Mouse (Mus musculus): ENCODE data around the gene Pbx1. TPM values are rescaled to one million over a fixed set of nuclear protein-coding genes. Genes with fewer than 3 reads are reported as not detected.

Gene Pbx1
- polyA plus RNA-seq, 1 experiment from 2014 or later: 59.2 TPM

DNA sequence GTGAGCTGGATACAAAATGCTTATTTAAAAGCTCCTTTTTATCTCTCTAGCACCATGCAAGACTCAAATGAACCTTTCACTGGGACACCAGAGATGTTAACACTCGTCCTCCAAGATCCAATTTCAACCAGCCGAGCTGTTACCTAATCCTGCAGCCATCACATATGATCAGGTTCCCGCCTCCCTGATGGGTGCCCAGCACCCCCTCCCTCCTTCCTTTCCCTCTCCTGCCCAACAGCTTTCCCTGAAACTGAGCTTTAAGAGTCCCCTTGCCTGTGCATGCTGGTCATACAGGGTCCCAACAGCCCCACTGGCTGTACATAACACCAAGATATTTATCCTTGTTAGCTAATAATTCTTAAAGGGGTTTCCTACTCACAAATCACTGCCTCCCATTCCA, 218.5 kb downstream of the Pbx1 start:
- ATAC-seq (ENCODE audit: low FRiP score): peak; percentile 41
- Histone ChIP-seq H3K9ac (ENCODE audit: low read depth, low read length) (no peak overlapping the region), H3K9me3 (ENCODE audit: control insufficient read depth, low read length) (no peaks in the 10 kb centered on the region), H3K4me3 (ENCODE audit: low read depth, low read length) (no peak overlapping the region), H3K27me3 (ENCODE audit: control insufficient read depth, insufficient read depth, low read length) (no peaks in the 10 kb centered on the region), H3K27ac (ENCODE audit: low read depth, low read length) (no peak overlapping the region), H3K4me2 (replicated peaks; ENCODE audit: low read depth, low read length) (no peak overlapping the region), H3K36me3 (ENCODE audit: control insufficient read depth, insufficient read depth, low read length) (peaks cover 4% of the 10 kb centered on the region; the same call in 1 of the 2 replicates), H3K4me1 (replicated peaks; ENCODE audit: control insufficient read depth, insufficient read depth, low read length) (0 out of 2 replicates have a peak, but pooled peaks cover 2% of the 10 kb centered on the region)
- DNase-seq (ENCODE audit: low spot score): no peak
- 19% methylated on average over 3 of the region's 3 CpGs for WGBS

DNA sequence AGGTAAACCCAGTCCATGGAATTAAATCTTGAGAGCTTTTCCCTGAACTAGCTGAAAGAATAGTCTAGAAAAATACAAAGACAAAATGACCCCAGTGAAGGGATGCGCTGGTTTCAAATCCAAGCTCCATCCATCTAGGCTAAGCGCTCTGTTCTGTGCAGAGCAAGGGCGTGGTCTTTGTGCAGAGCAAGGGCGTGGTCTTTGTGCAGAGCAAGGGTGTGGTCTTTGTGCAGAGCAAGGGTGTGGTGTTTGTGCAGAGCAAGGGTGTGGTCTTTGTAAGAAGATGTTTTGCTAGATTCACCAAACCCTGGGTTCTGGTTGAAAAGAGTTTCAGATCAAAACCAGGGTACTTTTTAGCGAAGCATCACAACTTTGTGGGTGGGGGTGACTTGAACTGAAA, 221.7 kb downstream of the Pbx1 start:
- no peaks in the 10 kb centered on the region for H3K27me3 ChIP-seq (ENCODE audit: control insufficient read depth, insufficient read depth, low read length)
- H3K9me3 ChIP-seq (ENCODE audit: control insufficient read depth, low read length): no peaks in the 10 kb centered on the region
- H3K4me3 ChIP-seq (ENCODE audit: low read depth, low read length): no peak overlapping the region
- DNase-seq (ENCODE audit: low spot score): no peak
- ATAC-seq (ENCODE audit: low FRiP score): no peak
- 98% methylated on average over 5 of the region's 5 CpGs for WGBS
- peaks cover 4% of the 10 kb centered on the region; the same call in 1 of the 2 replicates for H3K36me3 ChIP-seq (ENCODE audit: control insufficient read depth, insufficient read depth, low read length)
- H3K9ac ChIP-seq (ENCODE audit: low read depth, low read length): no peak overlapping the region
- H3K4me1 ChIP-seq (replicated peaks; ENCODE audit: control insufficient read depth, insufficient read depth, low read length): 0 out of 2 replicates have a peak, but pooled peaks cover 2% of the 10 kb centered on the region
- H3K4me2 ChIP-seq (replicated peaks; ENCODE audit: low read depth, low read length): no peak overlapping the region
- H3K27ac ChIP-seq (ENCODE audit: low read depth, low read length): no peak overlapping the region

DNA sequence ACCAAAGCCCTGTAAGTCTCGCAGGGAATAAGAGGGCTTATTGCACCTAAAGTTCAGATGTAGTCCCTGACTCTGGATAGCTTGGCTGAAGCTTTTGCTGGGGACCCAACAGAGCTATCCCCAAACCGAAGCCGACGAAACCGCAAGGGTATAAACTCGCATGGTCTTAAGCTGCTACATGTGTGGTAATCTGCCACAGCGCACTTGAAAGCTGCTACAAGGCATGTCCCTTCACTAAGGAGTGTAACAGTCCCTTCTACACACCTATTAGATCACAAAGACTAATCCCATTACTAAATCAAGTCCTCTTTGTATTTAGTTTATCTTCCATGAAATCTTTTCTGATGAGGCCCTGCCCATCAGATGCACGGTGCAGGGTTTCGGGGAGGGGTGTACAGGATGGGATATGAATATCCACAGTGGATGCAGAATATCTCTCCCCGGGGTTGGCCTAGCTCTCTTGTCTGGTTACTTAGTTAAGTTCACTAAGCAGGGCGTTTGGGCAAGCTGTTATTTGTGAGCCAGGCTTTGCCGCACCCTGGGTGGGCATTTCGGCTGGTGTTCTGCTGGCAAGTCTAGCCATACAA, 231.4 kb downstream of the Pbx1 start:
- Histone ChIP-seq H3K9me3 (ENCODE audit: control insufficient read depth, low read length) (no peaks in the 10 kb centered on the region), H3K27me3 (ENCODE audit: control insufficient read depth, insufficient read depth, low read length) (no peaks in the 10 kb centered on the region), H3K4me3 (ENCODE audit: low read depth, low read length) (no peak overlapping the region), H3K4me2 (replicated peaks; ENCODE audit: low read depth, low read length) (no peak overlapping the region), H3K4me1 (replicated peaks; ENCODE audit: control insufficient read depth, insufficient read depth, low read length) (no peaks in the 10 kb centered on the region), H3K36me3 (ENCODE audit: control insufficient read depth, insufficient read depth, low read length) (no peaks in the 10 kb centered on the region), H3K9ac (ENCODE audit: low read depth, low read length) (no peak overlapping the region), H3K27ac (ENCODE audit: low read depth, low read length) (no peak overlapping the region)
- 83% methylated on average over 13 of the region's 13 CpGs for WGBS
- ATAC-seq (ENCODE audit: low FRiP score) (no peak), DNase-seq (ENCODE audit: low spot score) (no peak)

DNA sequence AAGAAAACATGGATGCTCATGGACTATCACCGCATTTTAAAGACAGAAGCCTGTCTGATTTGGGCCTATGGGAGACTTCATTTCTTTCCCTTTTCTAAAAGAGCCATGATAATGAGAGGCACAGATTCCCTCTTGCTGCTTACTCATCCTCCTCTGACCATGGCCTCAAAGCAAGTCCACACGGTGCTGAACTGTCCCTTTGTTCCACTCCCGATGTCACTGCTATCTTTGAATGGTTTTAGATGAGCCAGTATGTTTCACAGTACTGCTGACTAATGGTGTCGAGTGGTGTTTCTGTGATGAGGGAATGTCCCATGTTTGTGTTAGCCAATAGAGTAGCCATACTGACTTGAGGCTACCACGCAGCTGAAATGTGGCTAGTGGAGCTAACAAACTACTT, 233.8 kb downstream of the Pbx1 start:
- Histone ChIP-seq H3K27me3 (ENCODE audit: control insufficient read depth, insufficient read depth, low read length) (no peaks in the 10 kb centered on the region), H3K9ac (ENCODE audit: low read depth, low read length) (no peak overlapping the region), H3K27ac (ENCODE audit: low read depth, low read length) (no peak overlapping the region), H3K36me3 (ENCODE audit: control insufficient read depth, insufficient read depth, low read length) (no peaks in the 10 kb centered on the region), H3K9me3 (ENCODE audit: control insufficient read depth, low read length) (no peaks in the 10 kb centered on the region), H3K4me3 (ENCODE audit: low read depth, low read length) (no peak overlapping the region), H3K4me2 (replicated peaks; ENCODE audit: low read depth, low read length) (no peak overlapping the region), H3K4me1 (replicated peaks; ENCODE audit: control insufficient read depth, insufficient read depth, low read length) (no peaks in the 10 kb centered on the region)
- WGBS: 83% methylated on average over 5 of the region's 5 CpGs
- no peak for ATAC-seq (ENCODE audit: low FRiP score)
- no peak for DNase-seq (ENCODE audit: low spot score)

DNA sequence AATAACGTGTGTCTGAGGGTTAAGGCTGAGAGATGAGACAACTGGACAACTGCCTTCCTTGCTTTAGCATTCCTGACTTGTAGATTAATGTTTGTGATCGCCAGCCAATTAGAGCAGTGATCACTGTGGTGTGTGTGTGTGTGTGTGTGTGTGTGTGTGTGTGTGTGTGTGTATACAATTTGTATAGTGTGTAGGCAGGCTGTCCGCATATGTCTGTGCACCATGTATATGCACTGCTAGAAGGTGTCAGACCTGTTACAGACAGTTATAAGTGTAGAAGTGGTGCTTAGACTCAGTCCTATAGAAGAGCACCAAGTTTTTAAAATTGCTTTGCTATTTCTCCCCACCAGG, 234.2 kb downstream of the Pbx1 start:
- H3K4me3 ChIP-seq (ENCODE audit: low read depth, low read length): no peak overlapping the region
- DNase-seq (ENCODE audit: low spot score): no peak
- H3K4me1 ChIP-seq (replicated peaks; ENCODE audit: control insufficient read depth, insufficient read depth, low read length): no peaks in the 10 kb centered on the region
- no peaks in the 10 kb centered on the region for H3K27me3 ChIP-seq (ENCODE audit: control insufficient read depth, insufficient read depth, low read length)
- ATAC-seq (ENCODE audit: low FRiP score): no peak
- no peaks in the 10 kb centered on the region for H3K36me3 ChIP-seq (ENCODE audit: control insufficient read depth, insufficient read depth, low read length)
- 94% methylated on average over 3 of the region's 3 CpGs for WGBS
- H3K9ac ChIP-seq (ENCODE audit: low read depth, low read length): no peak overlapping the region
- H3K4me2 ChIP-seq (replicated peaks; ENCODE audit: low read depth, low read length): no peak overlapping the region
- H3K9me3 ChIP-seq (ENCODE audit: control insufficient read depth, low read length): no peaks in the 10 kb centered on the region
- no peak overlapping the region for H3K27ac ChIP-seq (ENCODE audit: low read depth, low read length)

DNA sequence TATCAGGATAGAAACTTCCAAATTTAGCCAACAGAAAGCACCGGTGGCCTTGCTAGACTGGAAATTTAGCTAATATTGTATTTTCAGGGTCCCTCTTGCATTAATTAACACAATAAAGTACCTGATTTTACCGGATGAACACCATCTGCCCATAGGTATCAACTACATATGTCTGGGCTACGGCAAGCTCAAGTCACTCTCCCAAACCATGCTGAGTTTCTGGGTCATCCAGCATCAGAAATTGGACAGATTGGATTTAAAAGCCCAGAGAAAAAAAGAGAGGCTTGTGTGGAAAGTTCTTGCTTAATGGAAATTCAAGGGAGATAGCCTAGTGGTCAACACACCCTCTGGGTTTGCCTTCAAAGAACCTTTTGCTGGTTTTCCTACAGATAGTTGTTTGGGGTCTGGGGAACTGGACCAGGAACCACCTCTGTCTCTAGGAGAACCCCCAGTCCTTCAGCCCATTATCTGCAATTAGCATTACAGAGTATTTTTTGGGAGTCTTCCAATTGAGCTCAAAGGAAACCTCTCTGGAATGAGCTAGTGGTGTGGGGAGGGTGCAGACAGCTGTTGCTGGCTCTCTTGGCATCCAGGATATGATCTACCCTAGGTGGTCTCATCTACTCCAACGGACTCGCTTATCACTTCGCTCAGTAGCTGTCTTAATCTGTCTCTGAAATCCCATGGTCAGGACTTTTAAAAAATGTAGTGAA, 234.7 kb downstream of the Pbx1 start:
- Histone ChIP-seq H3K9me3 (ENCODE audit: control insufficient read depth, low read length) (no peaks in the 10 kb centered on the region), H3K36me3 (ENCODE audit: control insufficient read depth, insufficient read depth, low read length) (no peaks in the 10 kb centered on the region), H3K4me3 (ENCODE audit: low read depth, low read length) (no peak overlapping the region), H3K27ac (ENCODE audit: low read depth, low read length) (no peak overlapping the region), H3K4me1 (replicated peaks; ENCODE audit: control insufficient read depth, insufficient read depth, low read length) (no peaks in the 10 kb centered on the region), H3K4me2 (replicated peaks; ENCODE audit: low read depth, low read length) (no peak overlapping the region), H3K9ac (ENCODE audit: low read depth, low read length) (no peak overlapping the region), H3K27me3 (ENCODE audit: control insufficient read depth, insufficient read depth, low read length) (no peaks in the 10 kb centered on the region)
- 93% methylated on average over 6 of the region's 6 CpGs for WGBS
- ATAC-seq (ENCODE audit: low FRiP score): no peak
- no peak for DNase-seq (ENCODE audit: low spot score)

DNA sequence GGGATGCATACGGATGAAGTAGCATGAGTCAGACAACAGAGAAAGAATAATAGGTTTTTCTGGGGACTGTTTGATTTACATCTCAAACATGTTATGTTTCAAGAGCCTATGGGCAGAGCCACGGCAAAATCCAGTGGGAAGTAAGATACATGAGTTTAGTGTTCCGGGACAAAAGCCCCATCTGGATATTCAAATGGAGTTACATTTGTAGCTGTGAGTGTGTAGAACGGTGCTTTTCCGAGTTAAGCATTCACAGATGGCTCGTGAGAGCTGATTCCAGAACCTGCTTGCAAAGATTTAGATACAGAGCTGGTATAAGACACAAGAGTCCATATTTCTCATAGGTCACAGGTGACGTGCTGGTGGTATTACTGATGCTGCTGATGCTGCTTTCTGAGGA, 238.7 kb downstream of the Pbx1 start:
- DNase-seq (ENCODE audit: low spot score): no peak
- Histone ChIP-seq H3K4me3 (ENCODE audit: low read depth, low read length) (no peak overlapping the region), H3K4me2 (replicated peaks; ENCODE audit: low read depth, low read length) (no peak overlapping the region), H3K36me3 (ENCODE audit: control insufficient read depth, insufficient read depth, low read length) (no peaks in the 10 kb centered on the region), H3K9ac (ENCODE audit: low read depth, low read length) (no peak overlapping the region), H3K4me1 (replicated peaks; ENCODE audit: control insufficient read depth, insufficient read depth, low read length) (no peaks in the 10 kb centered on the region), H3K27ac (ENCODE audit: low read depth, low read length) (no peak overlapping the region), H3K27me3 (ENCODE audit: control insufficient read depth, insufficient read depth, low read length) (no peaks in the 10 kb centered on the region), H3K9me3 (ENCODE audit: control insufficient read depth, low read length) (no peaks in the 10 kb centered on the region)
- 83% methylated on average over 7 of the region's 7 CpGs for WGBS
- ATAC-seq (ENCODE audit: low FRiP score): no peak

DNA sequence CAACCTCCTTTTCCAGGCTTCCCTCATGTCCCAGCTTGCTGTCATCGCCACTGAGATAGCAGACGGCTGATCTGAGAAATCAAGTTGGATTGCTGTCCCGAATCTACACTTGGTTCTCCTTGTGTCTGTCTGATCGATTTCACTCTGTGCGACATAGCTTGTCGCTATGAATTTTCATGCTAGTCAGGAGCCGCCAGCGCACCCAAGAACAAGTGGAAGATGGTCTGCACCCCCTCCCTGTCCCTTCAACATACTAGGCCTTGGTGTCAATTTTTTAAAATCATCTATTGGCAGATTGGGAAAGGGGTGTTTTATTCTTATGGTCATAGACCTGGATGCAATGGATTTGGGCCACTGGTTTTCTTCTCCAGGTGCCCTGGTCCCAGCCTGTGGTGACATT, 249.3 kb downstream of the Pbx1 start:
- ATAC-seq (ENCODE audit: low FRiP score) (no peak), DNase-seq (ENCODE audit: low spot score) (no peak)
- H3K36me3 ChIP-seq (ENCODE audit: control insufficient read depth, insufficient read depth, low read length): peaks cover 6% of the 10 kb centered on the region; the same call in 1 of the 2 replicates
- WGBS: 97% methylated on average over 8 of the region's 8 CpGs
- H3K4me3 ChIP-seq (ENCODE audit: low read depth, low read length): no peak overlapping the region
- no peaks in the 10 kb centered on the region for H3K4me1 ChIP-seq (replicated peaks; ENCODE audit: control insufficient read depth, insufficient read depth, low read length)
- no peaks in the 10 kb centered on the region for H3K27me3 ChIP-seq (ENCODE audit: control insufficient read depth, insufficient read depth, low read length)
- H3K9ac ChIP-seq (ENCODE audit: low read depth, low read length): no peak overlapping the region
- no peak overlapping the region for H3K4me2 ChIP-seq (replicated peaks; ENCODE audit: low read depth, low read length)
- no peak overlapping the region for H3K27ac ChIP-seq (ENCODE audit: low read depth, low read length)
- no peaks in the 10 kb centered on the region for H3K9me3 ChIP-seq (ENCODE audit: control insufficient read depth, low read length)

Data from hindbrain, embryonic 11.5 days (tissue).